Mouse (Mus musculus): ENCODE measurements around the gene Cfdp1.
"Not testable (repeated sequence)": the region's sequence is repeated elsewhere in the genome, so short reads cannot be mapped to it uniquely, and the experiment has no call there.

Gene Cfdp1

GRCm38 (mm10) chr8:111855977-111856376, 1.9 kb upstream of the Cfdp1 start:
- no peak for DNase-seq (ENCODE audit: low spot score)

GRCm38 (mm10) chr8:111853219-111853618, 872 bp downstream of the Cfdp1 start:
- DNase-seq (ENCODE audit: low spot score), result not testable (repeated sequence)

GRCm38 (mm10) chr8:111846746-111847145, 7.3 kb downstream of the Cfdp1 start:
- DNase-seq (ENCODE audit: low spot score), result no peak

- peak; percentile 47 for DNase-seq (ENCODE audit: low spot score)
These were observed 18.6 kb downstream of the Cfdp1 start for GRCm38 (mm10) chr8:111835540-111835939.

- DNase-seq (ENCODE audit: low spot score), result peak; percentile 12
These were observed 20.1 kb downstream of the Cfdp1 start for GRCm38 (mm10) chr8:111834011-111834410.

- DNase-seq (ENCODE audit: low spot score), result no peak
These were observed 21.1 kb downstream of the Cfdp1 start for GRCm38 (mm10) chr8:111832983-111833382.

- no peak for DNase-seq (ENCODE audit: low spot score)
These were observed 22.1 kb downstream of the Cfdp1 start for GRCm38 (mm10) chr8:111831996-111832395.

GRCm38 (mm10) chr8:111828595-111828994, 25.5 kb downstream of the Cfdp1 start:
- no peak for DNase-seq (ENCODE audit: low spot score)

- DNase-seq (ENCODE audit: low spot score), result peak; percentile 38
These were observed 28.9 kb downstream of the Cfdp1 start for GRCm38 (mm10) chr8:111825219-111825618.

- no peak for DNase-seq (ENCODE audit: low spot score)
These were observed 29.8 kb downstream of the Cfdp1 start for GRCm38 (mm10) chr8:111824334-111824733.

- no peak for DNase-seq (ENCODE audit: low spot score)
These were observed 32.9 kb downstream of the Cfdp1 start for GRCm38 (mm10) chr8:111821199-111821598.

- no peak for DNase-seq (ENCODE audit: low spot score)
These were observed 33.4 kb downstream of the Cfdp1 start for GRCm38 (mm10) chr8:111820691-111821090.

- no peak for DNase-seq (ENCODE audit: low spot score)
These were observed 34.1 kb downstream of the Cfdp1 start for GRCm38 (mm10) chr8:111820018-111820417.

- no peak for DNase-seq (ENCODE audit: low spot score)
These were observed 35.5 kb downstream of the Cfdp1 start for GRCm38 (mm10) chr8:111818556-111818955.

- DNase-seq (ENCODE audit: low spot score), result no peak
These were observed 39.0 kb downstream of the Cfdp1 start for GRCm38 (mm10) chr8:111815078-111815477.

- no peak for DNase-seq (ENCODE audit: low spot score)
These were observed 40.3 kb downstream of the Cfdp1 start for GRCm38 (mm10) chr8:111813818-111814217.

GRCm38 (mm10) chr8:111812835-111813234, 41.3 kb downstream of the Cfdp1 start:
- peak; percentile 15 for DNase-seq (ENCODE audit: low spot score)

- DNase-seq (ENCODE audit: low spot score), result no peak
These were observed 43.3 kb downstream of the Cfdp1 start for GRCm38 (mm10) chr8:111810656-111811336.

GRCm38 (mm10) chr8:111808891-111809622, 45.0 kb downstream of the Cfdp1 start:
- DNase-seq (ENCODE audit: low spot score), result no peak

GRCm38 (mm10) chr8:111808006-111808405, 46.1 kb downstream of the Cfdp1 start:
- DNase-seq (ENCODE audit: low spot score), result peak; percentile 8

- no peak for DNase-seq (ENCODE audit: low spot score)
These were observed 50.7 kb downstream of the Cfdp1 start for GRCm38 (mm10) chr8:111803362-111803761.

- DNase-seq (ENCODE audit: low spot score), result peak; percentile 24
These were observed 51.8 kb downstream of the Cfdp1 start for GRCm38 (mm10) chr8:111802256-111802655.

GRCm38 (mm10) chr8:111801456-111801855, 52.6 kb downstream of the Cfdp1 start:
- DNase-seq (ENCODE audit: low spot score), result no peak
